Mouse (Mus musculus) ES-E14 (cell line): ENCODE data around the gene Sh3gl1.

Source experiments
- CHD2 ChIP-seq: IDR thresholded peaks from 2 replicates; pipeline ENCODE4 v1.6.1; 2014; ENCODE audit warnings: mild to moderate bottlenecking, low read depth, low read length, inconsistent platforms
- HCFC1 ChIP-seq: IDR thresholded peaks from 2 replicates; pipeline ENCODE4 v1.6.1; 2012; ENCODE audit warnings: low read length, inconsistent platforms, borderline replicate concordance; ENCODE audit not compliant: insufficient read depth
- MAFK ChIP-seq: IDR thresholded peaks from 2 replicates; pipeline ENCODE4 v1.6.1; 2014; ENCODE audit warnings: mild to moderate bottlenecking, low read depth, low read length, inconsistent platforms; ENCODE audit not compliant: insufficient read depth

GRCm38 (mm10) chr17:55971453-55971852 is 65.0 kb downstream of the Sh3gl1 start:
- no peak for TF ChIP-seq CHD2
- no peak for TF ChIP-seq HCFC1
- TF ChIP-seq MAFK = no peak
